Mouse (Mus musculus) liver, adult 2 months (tissue): ENCODE results near the gene Ofd1. TPM values are rescaled to one million over a fixed set of nuclear protein-coding genes. Genes with fewer than 3 reads are reported as not detected.

Experiments
- DNase-seq: peaks from one replicate; pipeline ENCODE4 v3.0.0-alpha.2; 2011; ENCODE audit warnings: low read depth, low spot score; ENCODE audit errors: extremely low read depth
- H3K27ac ChIP-seq: fragments of 200-500 bp; replicated peaks from 2 replicates; pipeline ENCODE4 v1.5.1; 2012; ENCODE audit warnings: low read depth, mild to moderate bottlenecking, control low read depth, inconsistent platforms, low read length; ENCODE audit not compliant: insufficient read depth
- H3K27me3 ChIP-seq: fragments of 200-500 bp; 2 replicates; pipeline ENCODE4 v1.6.1; 2012; ENCODE audit warnings: mild to moderate bottlenecking, moderate library complexity, low read length, inconsistent platforms; ENCODE audit not compliant: control insufficient read depth, insufficient read depth
- H3K36me3 ChIP-seq: fragments of 200-500 bp; 2 replicates; pipeline ENCODE4 v1.6.1; 2012; ENCODE audit warnings: low read length, inconsistent platforms; ENCODE audit not compliant: control insufficient read depth, insufficient read depth
- H3K4me1 ChIP-seq: fragments of 200-500 bp; 2 replicates; pipeline ENCODE4 v1.6.1; 2011; ENCODE audit warnings: low read length; ENCODE audit not compliant: control insufficient read depth, insufficient read depth
- H3K4me3 ChIP-seq: fragments of 200-500 bp; 2 replicates; pipeline ENCODE4 v1.5.1; 2011; ENCODE audit warnings: low read depth, mild to moderate bottlenecking, control low read depth, low read length, moderate library complexity; ENCODE audit not compliant: insufficient read depth
- H3K79me2 ChIP-seq: fragments of 200-500 bp; 2 replicates; pipeline ENCODE4 v1.6.1; 2012; ENCODE audit warnings: inconsistent platforms, mild to moderate bottlenecking, low read length, moderate library complexity; ENCODE audit not compliant: control insufficient read depth, insufficient read depth
- H3K9ac ChIP-seq: fragments of 200-500 bp; 2 replicates; pipeline ENCODE4 v1.6.1; 2012; ENCODE audit warnings: low read depth, mild to moderate bottlenecking, control low read depth, inconsistent platforms, low read length
- CTCF ChIP-seq: fragments of 200-500 bp; IDR thresholded peaks from 2 replicates; pipeline ENCODE4 v1.5.1; 2011; ENCODE audit warnings: low read depth, low read length, control low read depth
- POLR2A ChIP-seq: fragments of 200-500 bp; IDR thresholded peaks from 2 replicates; pipeline ENCODE4 v1.6.1; 2011; ENCODE audit warnings: low read length, control low read depth; ENCODE audit not compliant: insufficient read depth; ENCODE audit errors: extremely low read depth
- WGBS: fragments of 180-500 bp; shearing (Covaris S2); methylation state at CpG from one replicate; pipeline ENCODE4 v1.1.7; 2018; 5-methylcytosine and 5-hydroxymethylcytosine counted together
- polyA plus RNA-seq: library from polyadenylated mRNA; depleted of rRNA; stranded (reverse); fragments of >200 nt; gene quantifications from 2 replicates; pipeline ENCODE4 v1.2.3, GENCODE M21; 2012
- total RNA-seq: library from RNA; depleted of rRNA; stranded (reverse); fragments of >200 nt; gene quantifications from 2 replicates; pipeline ENCODE4 v1.2.3, GENCODE M21; 2014

Gene Ofd1
- total and polyA plus RNA-seq, 2 experiments = 0.31 to 2.2 TPM

DNA sequence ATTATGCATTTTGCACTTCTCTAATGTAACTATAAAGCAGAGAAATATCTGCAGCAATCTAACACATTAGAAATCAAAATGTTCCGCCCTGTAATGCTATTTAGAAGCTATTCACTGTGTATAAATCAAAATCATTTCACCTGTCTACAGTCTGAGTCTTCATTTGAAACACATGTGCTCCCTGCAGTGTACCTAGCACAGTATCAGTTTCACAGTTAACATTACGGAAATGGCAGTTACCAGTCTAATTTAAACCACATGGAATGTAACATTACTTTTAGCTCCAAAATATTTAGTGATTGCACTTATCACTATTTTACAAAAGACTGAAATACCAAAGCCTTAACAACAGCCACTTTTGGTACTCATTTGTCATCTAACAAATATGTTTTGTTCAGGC, 5.7 kb downstream of the Ofd1 start:
- 98% methylated on average over 2 of the region's 2 CpGs for WGBS
- no peak overlapping the region for H3K27ac ChIP-seq
- H3K79me2 ChIP-seq = no peaks in the 10 kb centered on the region
- no peak overlapping the region for H3K4me3 ChIP-seq
- no peaks in the 10 kb centered on the region for H3K27me3 ChIP-seq
- TF ChIP-seq POLR2A = no peak
- TF ChIP-seq CTCF = no peak
- H3K36me3 ChIP-seq = peaks cover 5% of the 10 kb centered on the region; the same call in 1 of the 2 replicates
- H3K4me1 ChIP-seq = no peaks in the 10 kb centered on the region
- H3K9ac ChIP-seq = no peak overlapping the region
- DNase-seq = no peak

GRCm38 (mm10) chrX:166416196-166416595, 24.3 kb downstream of the Ofd1 start:
- Histone ChIP-seq H3K27ac (no peak overlapping the region), H3K79me2 (no peaks in the 10 kb centered on the region), H3K4me3 (no peak overlapping the region), H3K4me1 (no peaks in the 10 kb centered on the region), H3K36me3 (0 out of 2 replicates have a peak, but pooled peaks cover 1% of the 10 kb centered on the region), H3K27me3 (no peaks in the 10 kb centered on the region), H3K9ac (no peak overlapping the region)
- 69% methylated on average over 6 of the region's 6 CpGs for WGBS
- TF ChIP-seq POLR2A (no peak), CTCF (peak; percentile 41)
- DNase-seq = peak; percentile 19

DNA sequence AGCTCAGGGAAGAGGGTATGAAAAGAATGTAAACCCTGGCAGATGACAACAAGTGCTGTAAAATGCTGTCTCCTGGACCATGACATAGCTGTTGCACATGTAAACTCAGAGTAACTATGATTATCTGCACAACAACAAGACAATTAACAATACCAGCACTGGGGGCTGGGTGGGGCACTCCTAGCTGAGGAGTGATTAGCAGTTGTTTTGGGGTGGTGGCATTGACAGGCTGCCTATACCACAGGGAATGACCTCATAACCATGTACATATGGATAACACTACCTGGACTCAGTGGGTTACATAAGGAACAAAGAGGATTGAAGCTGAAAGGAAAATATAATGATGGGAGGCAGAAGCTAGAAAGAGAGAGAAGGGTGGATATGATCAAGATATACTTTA, 32.6 kb downstream of the Ofd1 start:
- H3K4me3 ChIP-seq = no peak overlapping the region
- H3K27me3 ChIP-seq = no peaks in the 10 kb centered on the region
- H3K4me1 ChIP-seq = peaks cover 2% of the 10 kb centered on the region; the same call in 1 of the 2 replicates
- no peaks in the 10 kb centered on the region for H3K79me2 ChIP-seq
- H3K27ac ChIP-seq = no peak overlapping the region
- peaks cover 5% of the 10 kb centered on the region for H3K36me3 ChIP-seq
- TF ChIP-seq POLR2A (no peak), CTCF (no peak)
- no peak for DNase-seq
- H3K9ac ChIP-seq = no peak overlapping the region

- DNase-seq = no peak
- Histone ChIP-seq H3K27ac (no peak overlapping the region), H3K36me3 (peaks cover 5% of the 10 kb centered on the region; the same call in 1 of the 2 replicates), H3K79me2 (no peaks in the 10 kb centered on the region), H3K27me3 (no peaks in the 10 kb centered on the region), H3K4me3 (no peak overlapping the region), H3K4me1 (no peaks in the 10 kb centered on the region), H3K9ac (no peak overlapping the region)
- TF ChIP-seq POLR2A (no peak), CTCF (no peak)
- WGBS = 100% methylated on average over 1 of the region's 1 CpGs
Measured at GRCm38 (mm10) chrX:166393753-166394152, 46.8 kb downstream of the Ofd1 start.

GRCm38 (mm10) chrX:166386656-166387055, 53.8 kb downstream of the Ofd1 start:
- no peak overlapping the region for H3K9ac ChIP-seq
- DNase-seq = no peak
- no peak overlapping the region for H3K27ac ChIP-seq
- no peak overlapping the region for H3K4me3 ChIP-seq
- WGBS = 77% methylated on average over 6 of the region's 6 CpGs
- peaks cover 3% of the 10 kb centered on the region; the same call in 1 of the 2 replicates for H3K36me3 ChIP-seq
- H3K4me1 ChIP-seq = no peaks in the 10 kb centered on the region
- no peaks in the 10 kb centered on the region for H3K79me2 ChIP-seq
- TF ChIP-seq POLR2A = no peak
- no peak for TF ChIP-seq CTCF
- H3K27me3 ChIP-seq = no peaks in the 10 kb centered on the region

- Histone ChIP-seq H3K4me1 (no peaks in the 10 kb centered on the region), H3K79me2 (no peaks in the 10 kb centered on the region), H3K4me3 (no peak overlapping the region), H3K27me3 (no peaks in the 10 kb centered on the region), H3K9ac (no peak overlapping the region), H3K27ac (no peak overlapping the region), H3K36me3 (no peaks in the 10 kb centered on the region)
- peak; percentile 25 for DNase-seq
- TF ChIP-seq CTCF = no peak
- TF ChIP-seq POLR2A = no peak
- 60% methylated on average over 3 of the region's 3 CpGs for WGBS
Measured at GRCm38 (mm10) chrX:166384935-166385334, 55.6 kb downstream of the Ofd1 start.
